Mouse (Mus musculus): ENCODE results near the gene Tmem129.

DNA sequence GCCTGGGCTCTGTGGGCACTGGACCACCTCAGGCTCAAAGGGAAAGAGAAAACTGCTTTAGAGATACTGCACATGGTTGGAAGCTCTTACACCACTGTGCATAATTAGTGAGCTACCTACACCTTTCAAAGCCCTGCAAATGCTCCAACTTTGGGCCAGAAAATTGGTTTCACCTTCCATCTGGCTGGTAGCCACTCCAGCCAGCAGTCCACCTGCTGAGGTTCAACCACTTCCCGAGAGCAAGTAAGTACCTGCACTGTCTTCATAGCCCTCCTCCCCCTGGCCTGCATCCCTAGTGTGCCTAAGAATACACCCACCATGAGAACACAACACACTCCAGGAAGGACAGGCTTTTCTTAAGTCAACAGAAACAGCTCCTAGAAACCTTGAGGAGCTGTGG is 46.4 kb downstream of the Tmem129 start:
- TF ChIP-seq CTCF (IDR thresholded peaks at IDR 0.05; ENCODE audit: low read depth) (no peak), EP300 (IDR thresholded peaks at IDR 0.05; ENCODE audit: low read depth) (no peak)
